Mouse (Mus musculus) ES-E14 (cell line): ENCODE measurements around the gene Osbpl11. TPM values are rescaled to one million over a fixed set of nuclear protein-coding genes. Genes with fewer than 3 reads are reported as not detected.
"Not testable (repeated sequence)": the region's sequence is repeated elsewhere in the genome, so short reads cannot be mapped to it uniquely, and the experiment has no call there.

Source experiments
- DNase-seq: peaks from one replicate; pipeline ENCODE4 v3.0.0-alpha.2; 2013; ENCODE audit warnings: low read depth, low spot score
- H3K27ac ChIP-seq: 2 replicates; pipeline ENCODE4 v1.5.1; 2012; ENCODE audit warnings: low read depth, mild to moderate bottlenecking, low read length, moderate library complexity, mixed read lengths; ENCODE audit not compliant: poor library complexity, insufficient read depth, severe bottlenecking
- H3K36me3 ChIP-seq: 2 replicates; pipeline ENCODE4 v1.6.1; 2012; ENCODE audit warnings: mild to moderate bottlenecking, low read length, moderate library complexity, mixed read lengths; ENCODE audit not compliant: control insufficient read depth, poor library complexity, insufficient read depth, severe bottlenecking
- H3K4me1 ChIP-seq, 2 experiments: fragments of 150-350 bp in 1 of 2; sonication (generic) in 1 of 2; 2 replicates each; pipeline ENCODE4 v1.6.1; 2012; ENCODE audit warnings: low read length in 2 of 2, mild to moderate bottlenecking in 1 of 2, mixed read lengths in 1 of 2; ENCODE audit not compliant: control insufficient read depth in 2 of 2, insufficient read depth in 2 of 2, poor library complexity in 1 of 2
- H3K4me3 ChIP-seq, 2 experiments: fragments of 150-350 bp in 1 of 2; sonication (generic) in 1 of 2; 2 replicates each; pipeline ENCODE4 v1.5.1; 2012; ENCODE audit warnings: low read length in 2 of 2, low read depth in 1 of 2, mild to moderate bottlenecking in 1 of 2, mixed read lengths in 1 of 2; ENCODE audit not compliant: insufficient read depth in 1 of 2, poor library complexity in 1 of 2, severe bottlenecking in 1 of 2
- H3K9ac ChIP-seq: 2 replicates; pipeline ENCODE4 v1.6.1; 2012; ENCODE audit warnings: low read depth, mild to moderate bottlenecking, low read length, mixed read lengths; ENCODE audit not compliant: poor library complexity, insufficient read depth, severe bottlenecking
- H3K9me3 ChIP-seq: fragments of 150-350 bp; sonication (generic); 2 replicates; pipeline ENCODE4 v1.6.1; 2012; ENCODE audit warnings: low read depth, mild to moderate bottlenecking, low read length; ENCODE audit not compliant: control insufficient read depth, insufficient read depth
- CHD2 ChIP-seq: IDR thresholded peaks from 2 replicates; pipeline ENCODE4 v1.6.1; 2014; ENCODE audit warnings: mild to moderate bottlenecking, low read depth, low read length, inconsistent platforms
- HCFC1 ChIP-seq: IDR thresholded peaks from 2 replicates; pipeline ENCODE4 v1.6.1; 2012; ENCODE audit warnings: low read length, inconsistent platforms, borderline replicate concordance; ENCODE audit not compliant: insufficient read depth
- MAFK ChIP-seq: IDR thresholded peaks from 2 replicates; pipeline ENCODE4 v1.6.1; 2014; ENCODE audit warnings: mild to moderate bottlenecking, low read depth, low read length, inconsistent platforms; ENCODE audit not compliant: insufficient read depth
- ZC3H11A ChIP-seq: IDR thresholded peaks from 2 replicates; pipeline ENCODE4 v1.6.1; 2012; ENCODE audit warnings: low read depth, mild to moderate bottlenecking, inconsistent platforms, low read length, borderline replicate concordance
- ZNF384 ChIP-seq: IDR thresholded peaks from 2 replicates; pipeline ENCODE4 v1.6.1; 2012; ENCODE audit warnings: low read depth, low read length, inconsistent platforms
- in situ Hi-C, 2 experiments: fragments of 600-800 bp; cut with MboI; formaldehyde crosslinking; loops; one replicate each; pipeline ENCODE4 v1.15.1; 2025; ENCODE audit warnings: low sequenced_read_pairs in 2 of 2, inconsistent platforms in 1 of 2; ENCODE audit not compliant: unreplicated experiment in 2 of 2
- total RNA-seq: library from RNA; depleted of rRNA; stranded (reverse); fragments of 300-350 nt; gene quantifications from 2 replicates; pipeline ENCODE4 v1.2.3, GENCODE M21; 2012

Gene Osbpl11
- total RNA-seq, 1 experiment = 15.6 TPM

DNA sequence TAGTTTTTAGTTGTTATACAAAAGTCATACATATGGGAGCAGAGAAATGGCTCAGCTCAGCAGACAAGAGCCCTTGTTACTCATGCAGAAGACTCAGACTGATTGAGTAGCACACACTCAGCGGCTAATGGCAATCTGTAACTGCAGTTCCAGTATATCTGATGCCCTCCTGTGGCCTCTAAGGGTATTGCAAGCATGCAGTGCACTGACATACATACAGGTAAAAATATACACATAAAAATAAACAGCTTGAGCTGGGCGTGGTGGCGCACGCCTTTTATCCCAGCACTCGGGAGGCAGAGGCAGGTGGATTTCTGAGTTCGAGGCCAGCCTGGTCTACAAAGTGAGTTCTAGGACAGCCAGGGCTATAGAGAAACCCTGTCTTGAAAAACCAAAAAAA, 18.6 kb upstream of the Osbpl11 start:
- in situ Hi-C loops, H3K9me3 ChIP-seq, H3K4me1 ChIP-seq, H3K4me3 ChIP-seq, H3K27ac ChIP-seq, DNase-seq, H3K36me3 ChIP-seq, H3K9ac ChIP-seq: not testable (repeated sequence)
- 0 out of 2 replicates have a peak, but pooled peaks have one; percentile 39 for TF ChIP-seq ZC3H11A

DNA sequence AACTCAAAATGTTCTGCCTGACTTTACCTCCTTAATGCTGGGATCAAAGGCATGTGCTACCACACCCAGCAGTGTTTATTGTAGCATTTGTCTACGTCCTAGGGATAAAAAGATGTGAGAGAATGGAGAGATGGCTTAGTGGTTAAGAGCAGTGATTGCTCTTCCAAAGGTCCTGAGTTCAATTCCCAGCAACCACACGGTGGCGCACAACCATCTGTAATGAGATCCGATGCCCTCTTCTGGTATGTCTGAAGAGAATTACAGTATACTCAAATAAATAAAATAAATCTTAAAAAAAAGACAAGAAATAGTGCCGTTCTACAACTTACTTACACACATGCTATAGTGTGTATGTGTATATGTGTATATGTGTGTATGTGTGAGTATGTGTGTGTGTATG, 17.3 kb upstream of the Osbpl11 start:
- no peak for DNase-seq
- TF ChIP-seq CHD2 (no peak), ZNF384 (no peak), ZC3H11A (no peak), HCFC1 (no peak), MAFK (no peak)
- Histone ChIP-seq H3K9ac (no peak overlapping the region), H3K36me3 (no peaks in the 10 kb centered on the region), H3K9me3 (no peaks in the 10 kb centered on the region), H3K4me3 (no peak overlapping the region), H3K27ac (no peak overlapping the region), H3K4me1 (no peaks in the 10 kb centered on the region)
- in situ Hi-C loops = no loop called here

DNA sequence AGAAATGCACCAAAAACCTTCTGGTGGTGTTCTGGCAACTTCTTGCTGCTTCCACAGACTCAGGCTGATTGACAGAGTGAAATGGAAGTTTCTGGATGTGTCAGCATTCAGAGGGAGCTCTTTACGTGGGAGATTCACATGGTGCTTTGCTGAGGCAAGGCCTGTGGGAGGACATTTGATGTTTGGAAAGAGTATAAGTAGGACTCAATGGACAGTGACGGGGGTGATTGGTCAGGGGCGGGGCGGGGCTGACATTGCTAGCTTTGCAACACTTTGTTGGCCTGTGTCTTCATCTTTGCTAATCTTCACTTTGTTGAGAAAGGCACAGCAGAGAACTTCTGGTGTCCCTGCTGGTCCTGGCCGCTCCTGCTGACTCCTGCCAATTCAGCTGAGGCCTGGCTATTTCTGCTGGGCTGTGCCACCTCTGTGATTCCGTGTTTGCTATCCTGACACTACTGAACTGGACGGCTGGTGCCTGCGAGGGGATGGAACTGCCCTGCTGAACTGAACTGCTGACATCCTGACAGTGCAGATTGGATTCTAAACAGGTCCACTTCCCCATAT, 15.3 kb upstream of the Osbpl11 start:
- H3K4me1 ChIP-seq = no peaks in the 10 kb centered on the region
- no peak for TF ChIP-seq ZC3H11A
- TF ChIP-seq HCFC1 = no peak
- no peak for TF ChIP-seq MAFK
- no peak for TF ChIP-seq ZNF384
- no peak for TF ChIP-seq CHD2
- no peak overlapping the region for H3K9ac ChIP-seq
- in situ Hi-C loops = no loop called here
- H3K36me3 ChIP-seq = no peaks in the 10 kb centered on the region
- no peak overlapping the region for H3K27ac ChIP-seq
- no peak for DNase-seq
- no peak overlapping the region for H3K4me3 ChIP-seq
- no peaks in the 10 kb centered on the region for H3K9me3 ChIP-seq

DNA sequence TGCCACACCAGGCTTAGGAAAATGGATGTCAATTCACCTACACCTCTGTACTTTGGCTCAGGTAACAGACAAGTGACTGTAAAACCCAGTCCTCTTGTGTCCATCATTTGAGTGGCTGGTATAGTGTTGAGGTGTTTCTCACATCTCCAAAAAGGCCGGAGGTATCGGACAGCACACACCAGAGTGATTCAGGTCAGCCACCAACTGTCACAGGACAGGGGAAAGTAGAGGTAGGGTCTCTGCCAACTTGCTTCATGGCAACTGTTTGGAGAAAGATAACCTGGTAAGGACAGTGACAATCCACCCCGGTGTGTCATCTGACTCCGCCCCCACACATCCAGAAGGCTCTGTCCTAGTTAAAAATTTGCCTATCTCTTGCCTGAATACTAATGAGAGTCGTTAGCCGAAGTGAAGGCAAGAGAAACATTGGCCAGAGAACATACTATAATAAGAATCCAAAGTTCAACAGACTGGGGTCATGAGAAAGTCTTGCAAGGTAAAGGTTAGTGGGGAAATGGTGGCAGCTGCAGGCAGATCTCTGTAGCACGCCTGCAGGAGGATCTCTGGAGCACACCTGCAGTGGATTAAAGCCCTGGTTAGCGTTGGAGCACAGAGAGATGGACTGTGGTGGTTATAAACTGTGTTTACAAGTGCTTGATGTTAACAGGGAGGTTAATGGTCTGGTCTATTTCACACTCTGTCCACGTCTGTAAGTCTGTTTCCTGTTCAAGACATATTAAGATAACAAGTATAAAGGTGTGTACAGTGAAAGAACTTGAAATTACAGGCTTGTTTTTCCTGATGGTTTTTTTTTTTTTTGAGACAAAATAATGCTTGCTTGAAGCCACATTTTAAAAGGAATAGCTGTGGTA, 13.9 kb upstream of the Osbpl11 start:
- in situ Hi-C loops = no loop called here
- H3K36me3 ChIP-seq = no peaks in the 10 kb centered on the region
- TF ChIP-seq ZC3H11A = no peak
- no peak for TF ChIP-seq CHD2
- TF ChIP-seq MAFK = no peak
- TF ChIP-seq ZNF384 = no peak
- no peak for TF ChIP-seq HCFC1
- H3K4me1 ChIP-seq = no peaks in the 10 kb centered on the region
- no peak overlapping the region for H3K9ac ChIP-seq
- no peak overlapping the region for H3K4me3 ChIP-seq
- DNase-seq = no peak
- no peak overlapping the region for H3K27ac ChIP-seq
- H3K9me3 ChIP-seq = no peaks in the 10 kb centered on the region

DNA sequence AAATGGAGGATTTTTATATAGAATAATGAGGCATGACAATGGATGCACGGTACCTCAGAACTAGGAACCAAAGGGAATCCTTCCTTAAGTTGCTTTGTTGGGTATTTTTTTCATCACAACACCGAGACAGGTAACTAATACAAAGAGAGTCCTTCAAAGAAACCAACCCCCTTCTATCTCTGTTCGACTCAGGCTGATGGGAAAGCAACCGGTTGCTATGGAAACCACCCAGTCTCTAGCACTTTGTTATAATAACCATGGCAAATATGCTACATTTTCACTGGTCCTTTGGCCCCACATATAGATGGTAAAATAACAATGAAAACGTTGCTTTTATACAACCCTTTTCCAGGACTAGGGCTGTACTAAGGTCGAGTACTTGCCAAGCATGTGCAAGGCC, 13.1 kb upstream of the Osbpl11 start:
- in situ Hi-C loops = no loop called here
- Histone ChIP-seq H3K4me3 (no peak overlapping the region), H3K36me3 (no peaks in the 10 kb centered on the region), H3K9me3 (no peaks in the 10 kb centered on the region), H3K4me1 (no peaks in the 10 kb centered on the region), H3K27ac (no peak overlapping the region), H3K9ac (no peak overlapping the region)
- DNase-seq = no peak
- TF ChIP-seq ZNF384 (no peak), MAFK (no peak), ZC3H11A (no peak), CHD2 (no peak), HCFC1 (no peak)
